9 mouse cellular contexts compared by ENCODE assay signal in the genomic region with DNA sequence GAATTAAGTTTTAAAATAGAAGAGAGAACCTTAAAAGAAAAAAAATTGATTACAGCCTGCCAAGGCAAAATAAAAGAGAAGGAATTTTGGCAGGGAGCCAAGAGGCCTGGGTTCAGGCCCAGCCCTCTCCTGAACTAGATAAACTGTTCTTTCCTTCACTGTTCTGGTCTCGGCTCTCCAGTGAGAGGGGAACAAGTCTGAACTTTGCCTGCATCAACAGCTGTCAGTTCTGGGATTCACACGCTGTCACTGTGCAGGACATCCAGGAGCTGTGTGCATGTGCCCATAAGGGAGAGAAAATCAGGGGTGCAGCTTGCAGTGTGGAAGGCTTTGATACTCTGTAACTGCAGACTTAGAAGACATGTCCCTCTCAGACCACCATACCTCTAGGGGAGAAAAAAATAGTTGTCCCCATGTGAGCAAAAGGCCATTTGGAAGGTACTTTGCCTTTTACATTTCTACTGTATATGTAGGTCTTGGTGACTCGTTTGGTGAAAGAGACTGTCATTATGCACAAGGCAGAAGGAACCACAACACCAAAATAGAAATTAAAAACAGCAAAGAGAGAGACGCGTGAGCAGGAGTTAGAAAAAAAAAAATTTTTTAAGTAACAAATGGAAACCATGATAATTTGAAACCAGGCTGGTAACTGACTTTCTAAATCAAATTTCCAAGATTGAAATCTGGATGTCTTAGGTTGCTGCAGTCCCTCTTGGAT.
A peak's percentile ranks its signal among the peaks of the same experiment; 100 is the strongest.
DNase-seq lines count a peak whose midpoint lies in the region; ATAC-seq lines count a peak whose summit lies in the region.
"Had no signal": no experiment of that assay in that cellular context is flagged by ENCODE, and none has a peak within 500 bp of the region (broad histone marks: within the 10 kb centered on the region; RNA-seq: fewer than 3 reads in every experiment).

No protein-coding gene starts in this region.

- no peak for DNase-seq in forebrain, embryonic 10.5 days (ENCODE audit: extremely low spot score, low spot score)
- peak; percentile 8 for DNase-seq in ovary, postnatal 36 days (ENCODE audit: low spot score)
- DNase-seq in ovary, postnatal 10 days (ENCODE audit: low spot score): no peak
- no peak for DNase-seq in frontal cortex, postnatal 14 days (ENCODE audit: low spot score in 2 of 2)

- no peak overlapping the region for H3K27ac ChIP-seq in forebrain, embryonic 12.5 days
- no peak overlapping the region for H3K27ac ChIP-seq in forebrain, embryonic 10.5 days
- peak overlapping the region; percentile 51 for H3K27ac ChIP-seq in heart, embryonic 11.5 days (ENCODE audit: low read depth, low read length)
- H3K27ac ChIP-seq in limb, embryonic 15.5 days: peak overlapping the region; percentile 69
- H3K27ac ChIP-seq: midbrain, embryonic 12.5 days had no signal

- H3K4me2 ChIP-seq in forebrain, embryonic 12.5 days: no peak overlapping the region
- peak overlapping the region; percentile 22; the same call in 1 of the 2 replicates for H3K4me2 ChIP-seq in heart, embryonic 11.5 days
- H3K4me2 ChIP-seq in limb, embryonic 15.5 days: no peak overlapping the region
- H3K4me2 ChIP-seq: midbrain, embryonic 12.5 days had no signal

- H3K9me3 ChIP-seq in forebrain, embryonic 12.5 days: no peaks in the 10 kb centered on the region
- H3K9me3 ChIP-seq in forebrain, embryonic 10.5 days: no peaks in the 10 kb centered on the region
- no peaks in the 10 kb centered on the region for H3K9me3 ChIP-seq in heart, embryonic 11.5 days (replicated peaks; ENCODE audit: control insufficient read depth, low read length)
- no peaks in the 10 kb centered on the region for H3K9me3 ChIP-seq in limb, embryonic 15.5 days
- H3K9me3 ChIP-seq: midbrain, embryonic 12.5 days had no signal

- ATAC-seq in forebrain, embryonic 12.5 days (ENCODE audit: low FRiP score): peak; percentile 49; the same call in 1 of the 2 replicates
- peak; percentile 69; the same call in 1 of the 2 replicates for ATAC-seq in heart, embryonic 11.5 days (replicated peaks; ENCODE audit: insufficient number of reproducible peaks, low FRiP score, low TSS enrichment)
- ATAC-seq in limb, embryonic 15.5 days (ENCODE audit: insufficient number of reproducible peaks, low FRiP score, low TSS enrichment, low read depth): peak; percentile 63; the same call in 1 of the 2 replicates
- no peak for ATAC-seq in monocyte, adult 5-6 weeks (replicated peaks; ENCODE audit: insufficient number of reproducible peaks, low FRiP score, low TSS enrichment, poor library complexity, severe bottlenecking)

- no peak overlapping the region for H3K4me3 ChIP-seq in forebrain, embryonic 12.5 days (replicated peaks)
- no peak overlapping the region for H3K4me3 ChIP-seq in forebrain, embryonic 10.5 days
- H3K4me3 ChIP-seq in heart, embryonic 11.5 days (ENCODE audit: low read depth, low read length): no peak overlapping the region
- H3K4me3 ChIP-seq in limb, embryonic 15.5 days: no peak overlapping the region
- H3K4me3 ChIP-seq: midbrain, embryonic 12.5 days had no signal

- peaks cover 8% of the 10 kb centered on the region; the same call in 1 of the 2 replicates for H3K4me1 ChIP-seq in forebrain, embryonic 12.5 days
- H3K4me1 ChIP-seq in forebrain, embryonic 10.5 days: peaks cover 22% of the 10 kb centered on the region
- peaks cover 17% of the 10 kb centered on the region for H3K4me1 ChIP-seq in heart, embryonic 11.5 days (ENCODE audit: control insufficient read depth, insufficient read depth, low read length)
- H3K4me1 ChIP-seq in limb, embryonic 15.5 days: peaks cover 6% of the 10 kb centered on the region

- WGBS in forebrain, embryonic 12.5 days: 61% methylated on average over 5 of the region's 5 CpGs
- WGBS in forebrain, embryonic 10.5 days: 84% methylated on average over 5 of the region's 5 CpGs
- WGBS in heart, embryonic 11.5 days (ENCODE audit: insufficient replicate concordance): 40% methylated on average over 5 of the region's 5 CpGs
- whole genome bisulfite sequencing in limb, embryonic 15.5 days: 34% methylated on average over 5 of the region's 5 CpGs

- H3K9ac ChIP-seq in forebrain, embryonic 12.5 days: no peak overlapping the region
- no peak overlapping the region for H3K9ac ChIP-seq in heart, embryonic 11.5 days (ENCODE audit: low read depth, low read length)
- no peak overlapping the region for H3K9ac ChIP-seq in limb, embryonic 15.5 days
- H3K9ac ChIP-seq: midbrain, embryonic 12.5 days had no signal

- H3K27me3 ChIP-seq in forebrain, embryonic 12.5 days: no peaks in the 10 kb centered on the region
- H3K27me3 ChIP-seq in forebrain, embryonic 10.5 days (ENCODE audit: poor library complexity, severe bottlenecking): no peaks in the 10 kb centered on the region
- H3K27me3 ChIP-seq in heart, embryonic 11.5 days (ENCODE audit: control insufficient read depth, insufficient read depth, low read length): no peaks in the 10 kb centered on the region
- no peaks in the 10 kb centered on the region for H3K27me3 ChIP-seq in limb, embryonic 15.5 days
- H3K27me3 ChIP-seq: midbrain, embryonic 12.5 days had no signal

- H3K36me3 ChIP-seq in forebrain, embryonic 12.5 days (replicated peaks): no peaks in the 10 kb centered on the region
- no peaks in the 10 kb centered on the region for H3K36me3 ChIP-seq in forebrain, embryonic 10.5 days (replicated peaks)
- no peaks in the 10 kb centered on the region for H3K36me3 ChIP-seq in heart, embryonic 11.5 days (ENCODE audit: control insufficient read depth, insufficient read depth, low read length)
- H3K36me3 ChIP-seq in limb, embryonic 15.5 days: no peaks in the 10 kb centered on the region
- H3K36me3 ChIP-seq: midbrain, embryonic 12.5 days had no signal

Comparison
In these comparisons a context has a peak if more than half of its experiments do, and no peak if none do; other contexts are left out.
1. H3K27ac ChIP-seq: peak in heart, embryonic 11.5 days (single experiment) and limb, embryonic 15.5 days (single experiment); none in forebrain, embryonic 12.5 days (single experiment) and forebrain, embryonic 10.5 days (single experiment).